Mouse (Mus musculus) stomach, postnatal 0 days (tissue): ENCODE data around the gene Lsm12. TPM values are rescaled to one million over a fixed set of nuclear protein-coding genes. Genes with fewer than 3 reads are reported as not detected.
A peak's percentile ranks its signal among the peaks of the same experiment; 100 is the strongest.

Experiments used
- ATAC-seq: fragments of 200-750 bp; cut with Nextera tagmentation; 2 replicates; pipeline ENCODE4 v1.8.0; 2017; ENCODE audit not compliant: low FRiP score, low TSS enrichment
- DNase-seq: peaks from one replicate; pipeline ENCODE4 v3.0.0-alpha.2; 2016; ENCODE audit warnings: low spot score
- H3K27ac ChIP-seq: fragments of 300-500 bp; sonication (generic); replicated peaks from 2 replicates; pipeline ENCODE4 v1.5.1; 2014; ENCODE audit warnings: mild to moderate bottlenecking, control low read depth
- H3K27me3 ChIP-seq: fragments of 300-500 bp; sonication (generic); 2 replicates; pipeline ENCODE4 v1.6.1; 2014; ENCODE audit warnings: low read length; ENCODE audit not compliant: control insufficient read depth, insufficient read depth
- H3K36me3 ChIP-seq: fragments of 300-500 bp; sonication (generic); 2 replicates; pipeline ENCODE4 v1.6.1; 2014; ENCODE audit warnings: low read length, mixed read lengths; ENCODE audit not compliant: control insufficient read depth, insufficient read depth
- H3K4me1 ChIP-seq: fragments of 300-500 bp; sonication (generic); replicated peaks from 2 replicates; pipeline ENCODE4 v1.6.1; 2014; ENCODE audit warnings: antibody characterized with exemption; ENCODE audit not compliant: control insufficient read depth, insufficient read depth
- H3K4me2 ChIP-seq: fragments of 300-500 bp; sonication (generic); replicated peaks from 2 replicates; pipeline ENCODE4 v1.6.1; 2014; ENCODE audit warnings: low read depth, mild to moderate bottlenecking, control low read depth, moderate library complexity
- H3K4me3 ChIP-seq: fragments of 300-500 bp; sonication (generic); 2 replicates; pipeline ENCODE4 v1.5.1; 2014; ENCODE audit warnings: low read depth, low read length, control low read depth
- H3K9ac ChIP-seq: fragments of 300-500 bp; sonication (generic); 2 replicates; pipeline ENCODE4 v1.6.1; 2014; ENCODE audit warnings: mild to moderate bottlenecking, low read length, control low read depth, mixed read lengths
- H3K9me3 ChIP-seq: fragments of 300-500 bp; sonication (generic); 2 replicates; pipeline ENCODE4 v1.6.1; 2016; ENCODE audit warnings: low read length; ENCODE audit not compliant: control insufficient read depth
- CTCF ChIP-seq: IDR thresholded peaks from 2 replicates; pipeline ENCODE4 v1.5.1; 2016; ENCODE audit warnings: antibody characterized with exemption, low read depth, mild to moderate bottlenecking, moderate library complexity
- EP300 ChIP-seq: optimal IDR thresholded peaks from 2 replicates; pipeline ENCODE3; 2016; ENCODE audit warnings: antibody characterized with exemption
- WGBS: fragments of 180-500 bp; shearing (Covaris S2); extraction: QIAGEN DNeasy Blood & Tissue Kit; methylation state at CpG from one replicate; pipeline ENCODE4 v1.1.7; 2014; 5-methylcytosine and 5-hydroxymethylcytosine counted together
- polyA plus RNA-seq: library from polyadenylated mRNA; unstranded; fragments of >200 nt; fragmentation: Nextera tagmentation; extraction: Ambion mirVana; gene quantifications from 2 replicates; pipeline ENCODE4 v1.2.1, GENCODE M21; 2015

Lsm12 gene
- polyA plus RNA-seq, 1 experiment from 2014 or later: 99.4 TPM

DNA sequence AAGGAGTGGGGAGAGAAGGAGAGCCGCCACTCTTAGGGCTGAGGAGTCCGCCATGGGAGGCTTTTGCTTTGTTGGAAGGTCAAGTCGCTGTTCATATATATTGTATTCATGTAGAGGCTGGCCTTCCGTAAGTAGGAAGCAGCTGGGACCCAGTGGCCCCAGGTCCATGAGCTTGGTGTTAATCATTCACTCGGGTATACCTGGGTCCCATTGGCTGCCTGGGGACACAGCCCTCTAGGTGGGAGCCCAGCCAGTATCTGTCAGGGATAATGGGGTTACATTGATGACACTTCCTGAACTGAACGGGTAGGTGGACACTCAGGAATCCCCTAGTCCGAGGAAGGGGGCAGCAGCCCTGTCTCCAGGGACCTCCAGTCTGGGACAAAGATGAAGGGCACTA is 42.7 kb downstream of the Lsm12 start:
- no peaks in the 10 kb centered on the region for H3K9me3 ChIP-seq
- 48% methylated on average over 7 of the region's 7 CpGs for WGBS
- peaks cover 16% of the 10 kb centered on the region for H3K27me3 ChIP-seq
- DNase-seq (no peak), ATAC-seq (no peak)
- H3K9ac ChIP-seq: no peak overlapping the region
- no peak overlapping the region for H3K4me2 ChIP-seq
- H3K4me3 ChIP-seq: no peak overlapping the region
- H3K27ac ChIP-seq: no peak overlapping the region
- no peaks in the 10 kb centered on the region for H3K4me1 ChIP-seq
- no peak for TF ChIP-seq EP300
- no peak for TF ChIP-seq CTCF
- no peaks in the 10 kb centered on the region for H3K36me3 ChIP-seq

DNA sequence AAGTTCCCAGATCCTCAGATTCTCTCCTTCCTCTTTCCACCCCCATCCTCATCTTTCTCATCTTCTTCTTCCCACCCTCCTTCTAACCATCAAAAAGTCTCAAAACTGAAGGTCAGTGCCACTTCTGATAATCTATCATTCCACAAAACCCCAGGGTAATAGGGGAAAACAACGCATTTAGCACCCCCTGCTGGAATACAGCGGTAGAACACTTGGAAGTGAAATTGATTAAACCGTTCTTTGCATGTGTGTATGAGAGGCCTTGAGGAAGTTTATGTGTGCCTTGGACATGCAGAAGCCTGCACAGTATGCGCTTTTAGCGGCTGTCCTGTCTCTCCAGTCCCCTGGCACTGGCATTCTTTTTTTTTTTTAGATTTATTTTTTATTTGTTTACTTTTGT is 44.6 kb downstream of the Lsm12 start:
- Histone ChIP-seq H3K36me3 (no peaks in the 10 kb centered on the region), H3K27ac (no peak overlapping the region), H3K4me2 (no peak overlapping the region), H3K9ac (no peak overlapping the region), H3K27me3 (peaks cover 1% of the 10 kb centered on the region; the same call in 1 of the 2 replicates), H3K4me3 (no peak overlapping the region), H3K4me1 (no peaks in the 10 kb centered on the region), H3K9me3 (no peaks in the 10 kb centered on the region)
- 3% methylated on average over 5 of the region's 5 CpGs for WGBS
- TF ChIP-seq CTCF: peak; percentile 93
- TF ChIP-seq EP300: no peak
- peak; percentile 76 for DNase-seq
- ATAC-seq: no peak

DNA sequence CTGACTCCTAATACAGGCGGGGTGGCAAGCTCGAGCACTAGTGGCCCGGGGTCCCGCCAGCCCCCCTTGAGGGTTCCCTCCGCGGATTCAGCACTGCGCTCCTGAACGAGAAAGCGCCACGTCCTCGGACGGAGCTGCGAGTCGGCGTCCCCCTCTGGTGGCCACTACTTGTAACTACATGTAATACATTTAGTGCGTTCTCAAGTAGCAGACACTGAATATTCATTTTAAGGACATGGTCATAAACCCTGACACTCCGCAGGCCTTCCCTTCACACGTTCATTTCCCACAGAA is 46.7 kb downstream of the Lsm12 start:
- 0 out of 2 replicates have a peak overlapping the region, but pooled peaks have one; percentile 23 for H3K4me3 ChIP-seq
- 2% methylated on average over 18 of the region's 18 CpGs for WGBS
- DNase-seq (peak; percentile 57), ATAC-seq (peak; percentile 38)
- no peak overlapping the region for H3K27ac ChIP-seq
- H3K9me3 ChIP-seq: no peaks in the 10 kb centered on the region
- TF ChIP-seq CTCF: peak; percentile 96
- TF ChIP-seq EP300: no peak
- no peak overlapping the region for H3K9ac ChIP-seq
- no peaks in the 10 kb centered on the region for H3K27me3 ChIP-seq
- no peaks in the 10 kb centered on the region for H3K36me3 ChIP-seq
- H3K4me1 ChIP-seq: no peaks in the 10 kb centered on the region
- H3K4me2 ChIP-seq: peak overlapping the region; percentile 44

DNA sequence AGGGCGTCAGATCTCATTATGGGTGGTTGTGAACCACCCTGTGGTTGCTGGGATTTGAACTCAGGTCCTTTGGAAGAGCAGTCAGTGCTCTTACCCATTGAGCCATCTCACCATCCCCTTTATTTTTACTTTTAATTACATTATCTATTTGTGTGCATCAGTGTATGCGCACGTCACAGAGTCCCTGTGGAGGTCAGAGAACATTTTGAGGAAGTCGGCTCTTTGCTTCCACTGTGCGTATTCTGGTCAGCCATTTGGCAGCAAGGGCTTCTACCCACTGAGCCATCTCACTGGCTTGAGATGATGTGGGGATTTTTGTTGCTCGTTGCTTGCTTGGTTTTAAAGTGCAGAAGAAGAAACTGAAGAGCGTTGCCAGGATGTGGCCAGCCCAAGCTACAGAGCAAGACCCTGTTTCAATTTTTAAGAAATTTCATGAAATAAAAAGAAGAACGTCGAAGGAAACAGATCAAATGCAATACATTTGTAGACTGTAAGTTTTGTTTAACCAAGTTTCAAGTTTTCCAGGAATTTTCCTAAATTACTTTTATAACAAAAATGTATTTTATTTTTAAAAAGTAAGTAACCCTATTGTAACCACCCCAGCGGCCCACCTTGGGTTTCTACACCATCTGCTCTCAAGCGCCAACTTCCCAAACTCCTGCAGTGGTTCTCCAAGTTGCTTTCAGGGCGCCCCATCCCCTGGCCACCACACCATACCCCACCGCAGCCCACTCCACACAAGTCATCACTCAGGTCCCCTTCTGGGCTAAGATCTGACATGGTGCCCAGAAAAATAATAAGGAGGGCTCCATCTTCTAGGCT is 47.3 kb downstream of the Lsm12 start:
- H3K36me3 ChIP-seq: no peaks in the 10 kb centered on the region
- no peak for ATAC-seq
- 0 out of 2 replicates have a peak overlapping the region, but pooled peaks have one; percentile 23 for H3K4me3 ChIP-seq
- H3K9me3 ChIP-seq: no peaks in the 10 kb centered on the region
- no peak overlapping the region for H3K9ac ChIP-seq
- 44% methylated on average over 13 of the region's 13 CpGs for WGBS
- no peak overlapping the region for H3K27ac ChIP-seq
- peak overlapping the region; percentile 44 for H3K4me2 ChIP-seq
- H3K27me3 ChIP-seq: no peaks in the 10 kb centered on the region
- no peaks in the 10 kb centered on the region for H3K4me1 ChIP-seq
- no peak for DNase-seq
- no peak for TF ChIP-seq CTCF
- no peak for TF ChIP-seq EP300

DNA sequence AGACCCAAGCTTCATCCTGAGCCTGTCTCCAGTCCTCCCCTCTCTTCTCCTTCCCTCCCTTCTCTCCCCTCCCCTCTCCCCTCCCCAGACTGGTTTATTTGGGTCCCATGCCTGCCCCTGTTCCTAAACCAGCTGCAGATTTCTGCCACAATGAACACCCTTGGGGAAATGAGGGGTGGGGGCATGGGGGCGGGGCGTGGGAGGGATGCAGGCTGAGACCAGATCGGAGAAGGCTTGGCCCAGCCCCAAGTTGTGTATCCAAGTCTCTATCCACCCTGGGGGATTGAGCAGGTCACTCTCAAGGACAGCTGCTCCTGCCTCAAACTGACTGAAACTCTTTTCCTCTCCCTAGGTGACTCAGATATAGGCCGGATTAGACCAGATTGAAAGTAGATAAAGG is 50.6 kb downstream of the Lsm12 start:
- H3K4me2 ChIP-seq: no peak overlapping the region
- H3K36me3 ChIP-seq: no peaks in the 10 kb centered on the region
- no peak overlapping the region for H3K27ac ChIP-seq
- DNase-seq (no peak), ATAC-seq (no peak)
- H3K4me1 ChIP-seq: no peaks in the 10 kb centered on the region
- no peak overlapping the region for H3K9ac ChIP-seq
- 24% methylated on average over 4 of the region's 4 CpGs for WGBS
- TF ChIP-seq CTCF: no peak
- TF ChIP-seq EP300: no peak
- no peaks in the 10 kb centered on the region for H3K9me3 ChIP-seq
- H3K27me3 ChIP-seq: no peaks in the 10 kb centered on the region
- H3K4me3 ChIP-seq: no peak overlapping the region

DNA sequence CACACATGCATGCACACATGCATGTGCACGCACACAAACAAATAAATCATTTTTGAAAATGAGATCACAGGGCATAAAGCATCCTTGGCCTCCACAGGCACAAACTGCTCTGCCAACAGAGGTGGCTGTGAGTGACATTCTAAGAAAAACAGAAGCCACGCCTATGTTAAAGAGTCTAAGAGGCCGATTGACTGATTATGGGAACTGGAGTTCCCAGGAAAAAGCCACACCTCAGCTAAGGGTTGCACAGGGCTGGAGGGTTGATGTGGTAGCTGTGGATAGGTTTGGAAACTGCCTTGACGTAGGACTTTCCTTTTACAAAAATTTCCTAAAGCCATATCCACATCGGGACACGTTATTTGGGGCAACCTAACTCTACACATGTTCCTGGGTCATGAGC is 67.7 kb downstream of the Lsm12 start:
- Histone ChIP-seq H3K27ac (no peak overlapping the region), H3K4me2 (no peak overlapping the region), H3K9me3 (no peaks in the 10 kb centered on the region), H3K27me3 (no peaks in the 10 kb centered on the region), H3K4me1 (no peaks in the 10 kb centered on the region), H3K4me3 (no peak overlapping the region), H3K9ac (no peak overlapping the region), H3K36me3 (no peaks in the 10 kb centered on the region)
- TF ChIP-seq EP300: no peak
- no peak for TF ChIP-seq CTCF
- DNase-seq (peak; percentile 51), ATAC-seq (peak; percentile 83)
- WGBS: 61% methylated on average over 6 of the region's 6 CpGs
